Mouse (Mus musculus): ENCODE results near the gene Fam43b.

Gene Fam43b

GRCm38 (mm10) chr4:138353438-138354171 lies 42.7 kb downstream of the Fam43b start:
- peak in 1 of 2 experiments; percentile 64 for DNase-seq (ENCODE audit: inconsistent age in 2 of 2, low spot score in 1 of 2)

GRCm38 (mm10) chr4:138352692-138353091 lies 43.6 kb downstream of the Fam43b start:
- no peak for DNase-seq (ENCODE audit: inconsistent age in 2 of 2, low spot score in 1 of 2)

GRCm38 (mm10) chr4:138351821-138352220 lies 44.5 kb downstream of the Fam43b start:
- no peak for DNase-seq (ENCODE audit: inconsistent age in 2 of 2, low spot score in 1 of 2)

GRCm38 (mm10) chr4:138348716-138349115 lies 47.6 kb downstream of the Fam43b start:
- DNase-seq (ENCODE audit: inconsistent age in 2 of 2, low spot score in 1 of 2), result no peak

GRCm38 (mm10) chr4:138347280-138347679 lies 49.0 kb downstream of the Fam43b start:
- no peak for DNase-seq (ENCODE audit: inconsistent age in 2 of 2, low spot score in 1 of 2)

GRCm38 (mm10) chr4:138344891-138345545 lies 51.3 kb downstream of the Fam43b start:
- peak; percentile 77 to 91 for DNase-seq (ENCODE audit: inconsistent age in 2 of 2, low spot score in 1 of 2)
